Mouse (Mus musculus) testis, postnatal 10 days (tissue): ENCODE measurements around the gene Itfg2.

Source experiments
- DNase-seq: peaks from one replicate; pipeline ENCODE4 v3.0.0; 2021; ENCODE audit warnings: low spot score

Gene Itfg2

GRCm38 (mm10) chr6:128435474-128435873, 10.7 kb upstream of the Itfg2 start:
- peak; percentile 92 for DNase-seq

DNA sequence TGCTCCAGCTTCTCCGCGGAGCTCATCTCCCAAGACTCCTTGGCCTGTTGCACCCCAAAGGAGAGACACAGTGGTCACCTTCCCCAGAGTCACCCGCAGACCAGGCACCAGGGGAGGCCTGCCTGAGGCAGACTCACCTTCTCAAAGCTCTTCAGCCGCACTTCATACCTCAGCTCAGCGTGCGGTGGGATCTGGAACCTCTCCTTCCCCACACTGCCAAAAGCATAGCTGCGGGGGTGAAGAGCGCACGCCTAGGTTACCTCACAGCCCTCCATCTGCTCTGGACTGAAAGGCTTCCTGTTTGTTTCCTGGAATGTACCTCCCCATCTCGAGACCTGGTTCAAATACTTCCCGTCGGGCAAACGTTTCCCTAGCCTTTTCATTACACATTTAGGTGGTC, 8.8 kb upstream of the Itfg2 start:
- no peak for DNase-seq

DNA sequence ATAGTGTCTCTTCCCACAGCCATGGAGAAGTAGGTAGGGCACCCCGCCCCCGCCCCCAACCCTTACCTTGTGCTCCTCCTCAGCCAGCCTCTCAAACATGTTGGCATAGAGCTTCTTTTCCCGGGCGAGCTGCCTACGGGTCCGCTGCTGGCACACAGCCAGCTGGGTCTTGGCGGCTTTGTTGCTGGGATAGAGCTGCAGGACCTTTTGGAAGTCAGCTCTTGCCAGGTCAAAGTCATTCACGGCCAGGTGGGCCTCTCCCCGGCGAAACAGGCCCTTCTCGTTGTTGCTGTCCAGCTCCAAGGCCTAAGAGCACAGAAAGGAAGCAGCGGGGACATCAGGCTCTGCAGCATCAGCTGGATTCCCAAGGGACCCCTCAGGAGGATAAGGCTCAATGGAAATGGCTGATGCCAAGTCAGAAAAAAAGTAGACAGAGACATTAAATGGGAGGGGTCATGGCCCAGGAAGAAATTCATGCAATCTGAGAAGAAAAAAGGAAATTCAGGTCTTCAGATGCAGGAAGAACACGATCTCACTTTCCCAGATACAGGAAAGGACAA, 7.7 kb upstream of the Itfg2 start:
- DNase-seq, result no peak

GRCm38 (mm10) chr6:128429826-128430225, 5.1 kb upstream of the Itfg2 start:
- DNase-seq, result no peak

DNA sequence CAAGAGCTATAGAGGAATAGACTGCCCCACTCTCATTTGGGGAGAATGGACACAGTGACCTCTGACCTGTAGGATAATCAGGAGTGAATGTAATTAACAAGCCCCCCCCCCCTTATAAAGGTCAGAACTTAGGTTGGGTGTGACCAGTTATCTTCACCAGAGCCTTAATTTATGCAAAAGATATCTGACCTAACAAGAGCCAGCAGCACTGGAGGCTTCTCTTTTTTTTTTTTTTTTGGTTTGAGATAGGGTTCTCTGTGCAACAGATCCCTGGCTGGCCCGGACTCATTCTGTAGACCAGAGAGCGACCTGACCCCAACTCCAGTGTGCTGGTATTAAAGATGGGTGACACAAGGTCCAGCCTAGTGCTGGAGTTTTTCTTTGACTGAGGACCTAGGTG, 4.6 kb upstream of the Itfg2 start:
- no peak for DNase-seq

DNA sequence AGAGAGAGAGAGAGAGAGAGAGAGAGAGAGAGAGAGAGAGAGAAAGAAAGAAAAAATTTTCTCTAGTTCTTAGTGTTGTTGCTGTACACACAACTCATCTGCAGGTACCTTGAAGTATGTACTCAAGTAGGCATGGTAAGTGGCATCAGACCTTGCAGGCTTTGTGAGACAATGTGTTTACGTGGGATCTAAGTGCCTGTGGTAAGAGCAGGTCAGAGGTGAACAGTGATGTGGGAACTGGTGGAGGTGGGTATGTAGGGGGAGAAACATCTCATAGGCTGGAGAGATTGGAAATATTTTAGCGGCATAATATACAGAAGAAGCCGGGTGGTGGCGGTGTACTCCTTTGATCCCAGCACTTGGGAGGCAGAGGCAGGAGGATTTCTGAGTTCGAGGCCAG, 2.8 kb upstream of the Itfg2 start:
- no peak for DNase-seq

- DNase-seq, result no peak
Measured at GRCm38 (mm10) chr6:128425046-128425445, 315 bp upstream of the Itfg2 start.

- no peak for DNase-seq
Measured at GRCm38 (mm10) chr6:128423496-128424268, 1.0 kb downstream of the Itfg2 start.

- DNase-seq, result no peak
Measured at GRCm38 (mm10) chr6:128421480-128421879, 3.3 kb downstream of the Itfg2 start.

DNA sequence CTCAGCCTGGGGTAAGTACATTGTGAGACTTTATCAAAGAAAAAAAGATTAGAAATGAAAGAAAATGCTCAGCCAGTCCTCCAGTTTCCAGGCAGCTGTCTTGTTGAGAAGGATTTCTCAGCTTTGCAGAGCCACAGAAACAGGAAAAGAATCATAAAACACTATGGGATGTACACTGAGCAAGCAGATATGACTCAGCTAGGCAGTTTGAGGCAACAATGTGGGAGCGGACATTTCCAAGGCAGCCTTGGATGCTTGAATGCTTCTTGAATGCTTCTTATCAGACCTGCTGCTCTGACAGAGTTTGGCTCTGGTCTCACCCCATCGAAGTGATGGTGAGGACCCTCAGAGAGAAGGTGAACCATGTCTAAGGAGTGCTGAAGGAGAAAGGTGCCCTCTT, 3.7 kb downstream of the Itfg2 start:
- no peak for DNase-seq

DNA sequence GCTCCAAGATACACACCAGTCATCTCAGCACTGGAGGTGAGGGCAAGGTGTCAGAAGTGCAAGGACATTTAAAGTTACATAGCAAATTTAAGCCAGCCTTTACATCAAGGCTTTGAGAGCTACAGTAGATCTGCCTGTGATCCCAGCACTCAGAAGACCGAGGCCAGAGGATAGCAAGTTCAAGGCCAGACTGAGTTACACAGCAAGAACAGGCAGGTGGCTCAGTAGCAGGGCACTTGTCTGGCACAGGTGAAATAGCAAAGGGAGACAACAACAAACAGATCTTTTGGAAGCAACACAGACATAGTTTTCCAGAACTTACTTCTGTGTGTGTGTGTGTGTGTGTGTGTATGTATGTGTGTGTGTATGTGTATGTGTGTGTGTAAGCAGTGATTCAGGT, 6.7 kb downstream of the Itfg2 start:
- no peak for DNase-seq

DNA sequence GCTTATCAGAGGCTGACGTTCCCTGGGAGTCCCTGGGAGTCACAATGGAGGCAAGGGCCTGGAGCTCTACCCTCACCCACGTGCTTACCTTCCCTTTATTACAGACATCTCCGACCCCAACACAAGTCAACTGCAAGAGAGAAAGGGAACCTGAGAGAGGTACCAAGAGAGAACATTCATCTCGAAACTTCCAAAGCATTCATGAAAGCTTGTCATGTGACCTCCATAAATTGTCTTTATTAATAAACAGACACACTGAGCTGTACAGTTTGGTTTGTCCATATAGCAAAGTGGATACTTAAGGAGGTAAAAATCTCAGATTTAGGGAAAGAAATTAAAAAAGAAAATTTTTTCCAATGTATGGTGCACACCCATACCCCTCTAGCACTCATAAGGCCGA, 8.6 kb downstream of the Itfg2 start:
- no peak for DNase-seq

GRCm38 (mm10) chr6:128411115-128411514, 13.6 kb downstream of the Itfg2 start:
- peak; percentile 89 for DNase-seq

- DNase-seq, result no peak
Measured at GRCm38 (mm10) chr6:128410305-128410704, 14.4 kb downstream of the Itfg2 start.

DNA sequence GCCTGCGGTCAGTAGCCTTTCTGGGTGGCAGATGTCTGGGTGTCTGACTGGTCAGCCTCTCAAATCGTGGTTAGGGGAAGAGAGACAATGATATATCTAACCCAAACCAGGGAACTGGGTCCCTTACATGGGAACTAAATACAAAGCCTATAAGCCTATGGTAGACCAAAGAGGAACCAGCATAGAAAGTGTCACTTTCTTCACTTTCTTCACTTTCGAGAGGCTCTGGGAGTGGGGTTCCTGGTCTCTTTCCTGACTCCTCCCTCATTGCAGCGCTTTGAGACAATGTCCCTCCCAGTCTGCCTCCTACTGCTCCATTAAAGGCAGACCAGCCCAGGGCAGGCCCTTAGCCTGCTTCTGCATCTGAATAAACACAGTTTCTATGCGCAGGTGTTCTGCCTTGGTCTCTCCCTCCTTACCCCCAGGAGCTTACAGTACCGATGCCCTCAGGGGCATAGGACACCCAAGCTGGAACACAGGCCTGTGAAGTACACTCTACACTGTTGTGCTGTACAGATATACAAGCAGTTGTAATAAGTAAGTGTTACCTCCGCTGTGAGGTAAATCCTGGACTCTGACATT, 16.1 kb downstream of the Itfg2 start:
- DNase-seq, result no peak

DNA sequence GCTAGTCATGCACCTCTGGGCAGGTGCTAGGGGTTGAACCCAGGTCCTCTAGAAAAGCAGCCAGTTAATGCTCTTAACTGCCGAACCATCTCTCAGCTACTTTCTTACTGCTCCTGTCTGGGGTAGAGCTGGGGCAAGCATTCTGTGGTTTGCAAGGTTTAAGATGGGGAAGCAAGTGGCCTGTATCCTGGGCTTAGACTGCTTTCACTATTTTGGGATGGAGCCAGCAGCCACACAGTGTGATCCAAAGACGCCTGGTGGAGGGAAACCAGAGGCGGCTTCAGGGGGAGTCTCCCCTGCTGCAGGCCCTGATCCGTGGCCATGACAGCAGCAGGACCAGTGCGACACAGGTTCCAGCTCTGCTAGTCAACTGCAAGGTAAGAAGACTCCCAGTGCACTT, 20.0 kb downstream of the Itfg2 start:
- DNase-seq, result no peak

DNA sequence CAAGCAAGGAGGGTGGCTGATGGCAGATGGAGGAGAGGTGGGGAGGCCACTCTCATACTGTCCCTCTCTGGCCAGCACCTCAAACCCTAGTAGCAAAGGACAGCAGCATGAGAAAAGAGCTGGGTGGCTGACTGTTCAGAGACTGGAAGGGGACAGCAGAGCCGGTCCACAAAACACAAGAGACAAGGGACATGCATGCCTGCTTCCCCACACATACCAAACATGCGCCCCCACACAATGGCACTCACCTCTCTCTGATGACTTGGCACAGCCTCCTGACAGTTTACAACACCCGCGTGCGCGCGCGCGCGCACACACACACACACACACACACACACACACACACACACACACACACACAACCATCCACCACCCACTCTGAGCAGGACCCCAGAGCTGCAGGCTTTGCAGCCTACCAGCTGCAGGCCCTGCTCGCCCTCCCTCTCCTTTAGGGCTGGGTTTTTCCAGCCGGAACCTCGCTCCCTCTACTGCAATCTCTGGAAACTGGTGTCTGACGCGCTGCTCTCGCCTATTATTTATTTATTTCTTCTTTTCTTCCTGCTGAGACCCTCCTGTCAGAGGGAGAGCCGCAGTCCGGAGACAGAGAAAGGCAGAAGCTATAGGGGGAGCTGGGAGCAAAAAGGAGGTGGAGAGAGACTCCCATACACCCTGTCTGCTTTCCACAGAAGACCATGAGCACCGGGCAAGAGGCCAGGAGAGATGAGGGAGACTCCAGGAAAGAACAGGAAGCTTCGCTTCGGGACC, 25.1 kb downstream of the Itfg2 start:
- peak; percentile 84 for DNase-seq

DNA sequence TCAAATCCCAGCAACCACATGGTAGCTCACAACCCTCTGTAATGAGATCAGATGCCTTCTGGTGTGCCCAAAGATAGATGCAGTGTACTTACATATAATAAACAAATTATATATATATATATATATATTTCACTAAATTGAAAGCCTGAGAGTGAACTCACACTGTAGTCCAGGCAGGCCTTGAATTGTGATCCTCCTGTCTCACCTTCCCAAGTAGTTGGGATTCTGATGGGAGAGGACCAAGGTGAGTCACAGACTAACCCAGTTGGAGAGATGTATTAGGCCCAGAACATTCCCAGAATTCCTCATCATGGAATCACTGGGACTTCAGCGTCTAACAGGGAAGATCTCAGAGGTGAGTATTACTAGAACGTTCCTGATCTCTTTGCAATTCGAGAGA, 25.7 kb downstream of the Itfg2 start, which contains the start of gene Nrip2:
Nrip2 (plus strand) TSS at position 301 of the 400 bp plus-strand sequence.
- DNase-seq, result no peak

DNA sequence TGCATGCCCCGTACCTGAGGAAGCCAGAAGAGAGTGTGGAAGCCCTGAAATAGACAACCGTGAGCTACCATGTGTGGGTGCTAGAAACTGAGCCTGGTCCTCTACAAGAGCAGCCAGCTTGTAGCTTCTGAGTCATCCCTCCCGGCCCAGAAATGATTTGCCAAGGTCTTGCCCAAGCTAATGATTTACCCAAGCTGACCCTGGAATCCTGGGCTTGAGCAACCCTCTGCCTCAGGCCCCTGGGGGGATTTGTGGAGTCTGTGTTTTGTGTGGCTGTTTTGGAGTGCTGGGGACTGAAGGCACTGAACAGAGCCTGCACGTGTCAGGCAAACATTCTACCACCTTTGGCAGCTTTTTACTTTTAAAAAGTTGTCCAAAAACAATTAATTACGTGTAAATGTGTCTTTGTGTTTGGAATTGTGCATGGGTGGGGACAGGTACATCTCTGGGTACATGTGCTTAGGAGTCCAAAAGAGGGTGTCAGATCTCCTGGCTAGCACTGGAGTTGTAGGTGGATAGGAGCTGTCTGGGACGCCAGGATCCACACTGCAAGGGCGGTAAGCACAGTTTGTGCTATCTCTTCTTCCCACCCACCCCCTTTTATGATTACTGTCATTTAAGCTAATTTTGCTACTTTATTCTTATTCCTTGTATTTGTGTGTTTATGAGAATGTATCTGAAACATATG, 27.0 kb downstream of the Itfg2 start:
- no peak for DNase-seq

GRCm38 (mm10) chr6:128390683-128391082, 34.0 kb downstream of the Itfg2 start:
- DNase-seq, result no peak

DNA sequence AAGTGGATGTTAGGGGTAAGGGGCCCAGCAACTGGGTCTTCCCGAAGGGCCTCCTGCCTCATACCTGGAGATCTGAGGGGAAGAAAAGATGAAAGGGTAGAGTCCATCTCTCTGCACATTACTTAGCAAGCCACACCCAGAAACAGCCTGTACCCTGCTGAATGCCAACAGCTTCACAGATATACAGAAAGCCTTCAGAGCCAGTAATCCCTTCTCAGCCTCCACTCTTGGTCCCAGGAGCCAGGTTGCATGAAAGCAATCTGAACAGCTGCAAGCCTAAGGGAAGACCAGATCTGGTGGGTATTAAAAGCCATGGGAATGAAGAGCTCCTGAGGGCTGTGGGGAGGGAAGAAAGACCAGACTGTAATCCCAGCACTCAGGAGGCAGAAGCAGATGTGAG, 35.5 kb downstream of the Itfg2 start:
- DNase-seq, result no peak

- no peak for DNase-seq
Measured at GRCm38 (mm10) chr6:128385026-128385425, 39.7 kb downstream of the Itfg2 start.
